Mouse (Mus musculus) forebrain, embryonic 16.5 days (tissue): Measurements from ENCODE around the gene Agpat3. TPM values are rescaled to one million over a fixed set of nuclear protein-coding genes. Genes with fewer than 3 reads are reported as not detected.

Experiments used
- ATAC-seq: fragments of 200-750 bp; cut with Nextera tagmentation; 2 replicates; pipeline ENCODE4 v1.8.0; 2017; ENCODE audit warnings: mild to moderate bottlenecking, moderate library complexity
- H3K27ac ChIP-seq: fragments of 300-500 bp; sonication (generic); 2 replicates; pipeline ENCODE4 v1.5.1; 2014; ENCODE audit warnings: low read length, control low read depth
- H3K27me3 ChIP-seq: fragments of 300-500 bp; sonication (generic); replicated peaks from 2 replicates; pipeline ENCODE4 v1.6.1; 2014; ENCODE audit warnings: low read length; ENCODE audit not compliant: control insufficient read depth, insufficient read depth
- H3K36me3 ChIP-seq: fragments of 300-500 bp; sonication (generic); 2 replicates; pipeline ENCODE4 v1.6.1; 2014; ENCODE audit not compliant: control insufficient read depth, insufficient read depth
- H3K4me1 ChIP-seq: fragments of 300-500 bp; sonication (generic); replicated peaks from 2 replicates; pipeline ENCODE4 v1.6.1; 2014; ENCODE audit warnings: low read length; ENCODE audit not compliant: control insufficient read depth, insufficient read depth
- H3K4me2 ChIP-seq: fragments of 300-500 bp; sonication (generic); 2 replicates; pipeline ENCODE4 v1.6.1; 2014; ENCODE audit warnings: mild to moderate bottlenecking, low read length, control low read depth
- H3K4me3 ChIP-seq: fragments of 300-500 bp; sonication (generic); replicated peaks from 2 replicates; pipeline ENCODE4 v1.5.1; 2014; ENCODE audit warnings: mild to moderate bottlenecking, low read length, control low read depth
- H3K9ac ChIP-seq: fragments of 300-500 bp; sonication (generic); replicated peaks from 2 replicates; pipeline ENCODE4 v1.6.1; 2014; ENCODE audit warnings: low read depth, low read length, control low read depth
- H3K9me3 ChIP-seq: fragments of 300-500 bp; sonication (generic); 2 replicates; pipeline ENCODE4 v1.6.1; 2016; ENCODE audit warnings: low read length; ENCODE audit not compliant: control insufficient read depth
- WGBS: fragments of 180-500 bp; shearing (Covaris S2); extraction: QIAGEN DNeasy Blood & Tissue Kit; methylation state at CpG from one replicate; pipeline ENCODE4 v1.1.7; 2014; 5-methylcytosine and 5-hydroxymethylcytosine counted together
- polyA plus RNA-seq: library from polyadenylated mRNA; unstranded; fragments of >200 nt; fragmentation: Nextera tagmentation; extraction: Ambion mirVana; gene quantifications from 2 replicates; pipeline ENCODE4 v1.2.1, GENCODE M21; 2015

Gene Agpat3
- polyA plus RNA-seq, 1 experiment from 2014 or later = 78.2 TPM

- WGBS = 0% methylated on average over 74 of the region's 74 CpGs
- H3K36me3 ChIP-seq = no peaks in the 10 kb centered on the region
- peak within 1 kb of the TSS; percentile 96 for H3K4me2 ChIP-seq
These were observed 107.7 kb downstream of the Agpat3 start, which contains the start of gene Trappc10 for GRCm38 (mm10) chr10:78244438-78245224. Gene Trappc10, minus strand, starts transcription at chr10:78244641.

GRCm38 (mm10) chr10:78244058-78244437 lies 108.2 kb downstream of the Agpat3 start:
- WGBS = 0% methylated on average over 33 of the region's 33 CpGs
- H3K9me3 ChIP-seq = no peaks in the 10 kb centered on the region
- H3K27ac ChIP-seq = peak overlapping the region; percentile 10; the same call in 1 of the 2 replicates
- peak overlapping the region; percentile 82 for H3K9ac ChIP-seq
- no peaks in the 10 kb centered on the region for H3K36me3 ChIP-seq
- H3K4me1 ChIP-seq = peaks cover 16% of the 10 kb centered on the region
- peak overlapping the region; percentile 92 for H3K4me3 ChIP-seq
- ATAC-seq = peak; percentile 45
- peak overlapping the region; percentile 96 for H3K4me2 ChIP-seq
- no peaks in the 10 kb centered on the region for H3K27me3 ChIP-seq

More at GRCm38 (mm10) chr10:78244438-78245224, 107.7 kb downstream of the Agpat3 start, which contains the start of gene Trappc10:
- Histone ChIP-seq H3K4me1 (peaks cover 16% of the 10 kb centered on the region), H3K9ac (peak within 1 kb of the TSS; percentile 82), H3K27ac (peak within 1 kb of the TSS; percentile 62), H3K4me3 (peak within 1 kb of the TSS; percentile 92), H3K9me3 (no peaks in the 10 kb centered on the region), H3K27me3 (no peaks in the 10 kb centered on the region)
- ATAC-seq = peak; percentile 96

GRCm38 (mm10) chr10:78238926-78239325 lies 113.4 kb downstream of the Agpat3 start:
- H3K4me2 ChIP-seq = no peak overlapping the region
- no peak overlapping the region for H3K27ac ChIP-seq
- no peaks in the 10 kb centered on the region for H3K36me3 ChIP-seq
- WGBS = 85% methylated on average over 6 of the region's 6 CpGs
- H3K4me1 ChIP-seq = peaks cover 12% of the 10 kb centered on the region
- no peak overlapping the region for H3K9ac ChIP-seq
- no peak for ATAC-seq
- no peaks in the 10 kb centered on the region for H3K9me3 ChIP-seq
- no peak overlapping the region for H3K4me3 ChIP-seq
- H3K27me3 ChIP-seq = no peaks in the 10 kb centered on the region

- Histone ChIP-seq H3K36me3 (no peaks in the 10 kb centered on the region), H3K27ac (no peak overlapping the region), H3K4me2 (no peak overlapping the region), H3K4me3 (no peak overlapping the region), H3K9ac (no peak overlapping the region), H3K4me1 (peaks cover 5% of the 10 kb centered on the region), H3K9me3 (no peaks in the 10 kb centered on the region), H3K27me3 (no peaks in the 10 kb centered on the region)
- 93% methylated on average over 5 of the region's 5 CpGs for WGBS
- ATAC-seq = no peak
These were observed 114.0 kb downstream of the Agpat3 start for GRCm38 (mm10) chr10:78238297-78238696.

GRCm38 (mm10) chr10:78237809-78238208 lies 114.5 kb downstream of the Agpat3 start:
- Histone ChIP-seq H3K27ac (no peak overlapping the region), H3K4me3 (no peak overlapping the region), H3K9ac (no peak overlapping the region), H3K9me3 (no peaks in the 10 kb centered on the region), H3K4me2 (no peak overlapping the region), H3K36me3 (no peaks in the 10 kb centered on the region), H3K4me1 (peaks cover 1% of the 10 kb centered on the region), H3K27me3 (no peaks in the 10 kb centered on the region)
- no peak for ATAC-seq
- WGBS = 94% methylated on average over 6 of the region's 6 CpGs

GRCm38 (mm10) chr10:78236885-78237629 lies 115.2 kb downstream of the Agpat3 start:
- no peaks in the 10 kb centered on the region for H3K27me3 ChIP-seq
- ATAC-seq = 0 out of 2 replicates have a peak, but pooled peaks have one; percentile 31
- no peaks in the 10 kb centered on the region for H3K9me3 ChIP-seq
- WGBS = 78% methylated on average over 8 of the region's 8 CpGs
- peaks cover 6% of the 10 kb centered on the region; the same call in 1 of the 2 replicates for H3K4me1 ChIP-seq
- H3K36me3 ChIP-seq = no peaks in the 10 kb centered on the region
- H3K9ac ChIP-seq = no peak overlapping the region
- H3K4me2 ChIP-seq = no peak overlapping the region
- no peak overlapping the region for H3K27ac ChIP-seq
- no peak overlapping the region for H3K4me3 ChIP-seq

- Histone ChIP-seq H3K4me3 (no peak overlapping the region), H3K36me3 (peaks cover 4% of the 10 kb centered on the region)
These were observed 118.5 kb downstream of the Agpat3 start for GRCm38 (mm10) chr10:78233756-78234155.

GRCm38 (mm10) chr10:78233161-78233560 lies 119.1 kb downstream of the Agpat3 start:
- Histone ChIP-seq H3K9ac (no peak overlapping the region), H3K36me3 (peaks cover 4% of the 10 kb centered on the region), H3K4me3 (no peak overlapping the region), H3K4me2 (no peak overlapping the region), H3K27ac (peak overlapping the region; percentile 8; the same call in 1 of the 2 replicates), H3K4me1 (peaks cover 6% of the 10 kb centered on the region; the same call in 1 of the 2 replicates), H3K9me3 (no peaks in the 10 kb centered on the region), H3K27me3 (no peaks in the 10 kb centered on the region)
- WGBS = 91% methylated on average over 5 of the region's 5 CpGs
- ATAC-seq = no peak

More at GRCm38 (mm10) chr10:78233756-78234155, 118.5 kb downstream of the Agpat3 start:
- no peak for ATAC-seq
- no peaks in the 10 kb centered on the region for H3K9me3 ChIP-seq
- H3K27me3 ChIP-seq = no peaks in the 10 kb centered on the region
- H3K4me2 ChIP-seq = no peak overlapping the region
- H3K9ac ChIP-seq = no peak overlapping the region
- 85% methylated on average over 6 of the region's 6 CpGs for WGBS
- no peak overlapping the region for H3K27ac ChIP-seq
- peaks cover 6% of the 10 kb centered on the region; the same call in 1 of the 2 replicates for H3K4me1 ChIP-seq
